Mouse (Mus musculus) E14TG2a.4 (cell line): ENCODE measurements around the gene Coro1c.

ENCODE experiments used
- H3K27me3 ChIP-seq: 2 replicates; pipeline ENCODE4 v1.6.1; 2014; ENCODE audit warnings: low read length, control low read depth; ENCODE audit not compliant: insufficient read depth
- H3K36me3 ChIP-seq: 2 replicates; pipeline ENCODE4 v1.6.1; 2014; ENCODE audit warnings: low read length, control low read depth; ENCODE audit not compliant: insufficient read depth
- H3K4me1 ChIP-seq: replicated peaks from 2 replicates; pipeline ENCODE4 v1.6.1; 2014; ENCODE audit warnings: low read depth, low read length, control low read depth
- H3K4me3 ChIP-seq: replicated peaks from 2 replicates; pipeline ENCODE4 v1.5.1; 2014; ENCODE audit warnings: mild to moderate bottlenecking, low read length
- H3K9me3 ChIP-seq: 2 replicates; pipeline ENCODE4 v1.6.1; 2014; ENCODE audit warnings: low read length, control low read depth
- CTCF ChIP-seq: conservative IDR thresholded peaks from 2 replicates; pipeline ENCODE4 v1.5.1; 2014; ENCODE audit warnings: low read length
- NANOG ChIP-seq: IDR thresholded peaks from 2 replicates; pipeline ENCODE4 v1.6.1; 2014; ENCODE audit warnings: borderline replicate concordance, low read length, mixed read lengths
- POU5F1 ChIP-seq: IDR thresholded peaks from 2 replicates; pipeline ENCODE4 v1.6.1; 2014; ENCODE audit warnings: low read length, borderline replicate concordance

Coro1c gene

DNA sequence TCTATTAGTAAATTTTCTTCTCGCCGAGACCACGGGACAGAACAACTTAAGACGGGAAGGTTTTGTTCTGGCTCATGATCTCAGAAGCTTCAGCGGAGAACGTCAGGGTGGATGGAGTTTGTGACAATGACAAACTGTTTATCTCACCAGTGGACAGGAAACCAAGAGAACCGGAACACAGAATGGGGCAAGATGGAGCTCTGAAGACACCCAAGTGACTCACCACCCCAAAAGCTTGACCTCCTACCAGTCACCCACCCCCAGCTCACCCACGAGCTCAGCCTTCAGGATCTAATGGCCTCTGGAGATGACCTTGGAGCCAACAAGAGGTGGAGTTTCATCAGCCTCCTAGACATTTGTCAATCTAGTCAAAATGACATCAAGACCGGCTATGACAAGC, 103.3 kb downstream of the Coro1c start:
- TF ChIP-seq NANOG = no peak
- TF ChIP-seq CTCF = no peak
- TF ChIP-seq POU5F1 = no peak
- peaks cover 16% of the 10 kb centered on the region for H3K4me1 ChIP-seq
- H3K27me3 ChIP-seq = peaks cover 4% of the 10 kb centered on the region; the same call in 1 of the 2 replicates
- H3K36me3 ChIP-seq = no peaks in the 10 kb centered on the region
- no peaks in the 10 kb centered on the region for H3K9me3 ChIP-seq
- H3K4me3 ChIP-seq = no peak overlapping the region

DNA sequence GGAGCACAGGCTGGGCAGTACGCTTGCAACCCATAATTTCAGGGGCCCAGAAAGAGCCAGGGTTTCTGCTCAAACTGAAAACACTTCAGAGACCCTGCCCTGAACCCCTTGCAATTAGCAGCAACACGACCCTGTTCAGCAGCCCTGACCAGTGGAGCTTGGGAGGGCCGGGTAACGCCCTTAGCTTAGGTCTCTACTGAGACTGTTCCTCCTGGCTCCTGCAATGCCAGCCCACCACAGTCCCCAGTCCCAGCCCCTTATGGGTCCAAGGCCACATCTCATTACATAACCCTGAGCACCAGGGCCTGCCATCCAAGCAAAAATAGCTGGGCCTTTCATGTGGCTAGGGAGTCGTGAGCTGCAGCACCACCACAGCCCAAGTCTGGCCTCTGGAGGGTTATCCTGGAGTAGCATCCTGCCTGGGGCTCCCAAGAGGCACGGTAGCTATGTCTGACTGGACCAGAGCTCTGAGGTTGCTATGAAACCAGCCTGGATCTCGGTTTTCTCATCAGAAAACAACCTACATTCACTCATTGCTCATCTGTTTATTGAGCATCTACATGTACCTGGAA, 104.1 kb downstream of the Coro1c start:
- H3K4me1 ChIP-seq = peaks cover 23% of the 10 kb centered on the region
- H3K9me3 ChIP-seq = no peaks in the 10 kb centered on the region
- no peaks in the 10 kb centered on the region for H3K36me3 ChIP-seq
- H3K27me3 ChIP-seq = peaks cover 5% of the 10 kb centered on the region
- H3K4me3 ChIP-seq = no peak overlapping the region
- TF ChIP-seq CTCF = no peak
- no peak for TF ChIP-seq POU5F1
- TF ChIP-seq NANOG = no peak

DNA sequence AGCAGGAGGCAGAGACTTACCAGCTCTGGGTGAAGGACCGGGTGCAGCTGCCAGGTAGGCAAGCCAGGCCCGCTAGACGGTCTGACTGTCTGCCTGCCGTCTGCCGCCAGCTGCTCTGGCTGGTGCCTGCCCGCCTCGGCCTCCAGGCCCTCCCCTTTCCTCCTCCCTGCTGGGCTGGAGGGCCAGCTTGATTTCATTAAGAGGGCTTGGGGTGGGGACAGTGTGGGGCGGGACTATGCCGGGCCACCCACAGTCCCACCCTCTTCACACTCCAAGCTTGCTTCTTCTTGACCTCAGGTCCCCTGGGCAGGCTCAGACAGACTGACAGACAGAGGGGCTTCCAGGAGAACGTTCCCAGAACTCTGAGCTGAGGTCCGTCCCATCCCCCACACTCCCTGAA, 108.3 kb downstream of the Coro1c start, which contains the start of gene Tmem119:
TSS of gene Tmem119 (minus strand) at position 237 of the 400 bp plus-strand sequence.
- H3K9me3 ChIP-seq = no peaks in the 10 kb centered on the region

DNA sequence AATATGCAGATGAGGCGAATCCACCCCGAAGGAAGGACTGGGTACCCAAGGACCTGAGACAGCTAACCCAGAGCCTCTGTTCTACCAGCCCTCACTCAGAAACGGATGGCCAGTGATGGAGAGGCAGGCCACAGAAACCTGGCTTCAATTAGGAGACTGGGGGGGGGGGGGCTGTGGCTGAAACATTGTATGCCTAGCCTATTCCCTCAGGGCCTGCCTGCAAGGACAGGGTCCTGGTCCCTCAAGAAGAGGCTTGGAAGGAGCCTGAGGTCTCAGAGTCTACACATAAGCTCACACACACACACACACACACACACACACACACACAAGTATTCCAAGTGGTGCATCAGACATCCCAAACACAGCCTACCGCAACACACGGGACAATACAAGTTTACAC, 108.9 kb downstream of the Coro1c start:
- Histone ChIP-seq H3K36me3 (no peaks in the 10 kb centered on the region), H3K27me3 (peaks cover 36% of the 10 kb centered on the region), H3K4me3 (no peak overlapping the region), H3K4me1 (peaks cover 53% of the 10 kb centered on the region), H3K9me3 (no peaks in the 10 kb centered on the region)
- no peak for TF ChIP-seq NANOG
- no peak for TF ChIP-seq POU5F1
- no peak for TF ChIP-seq CTCF

More for the DNA sequence above, 108.3 kb downstream of the Coro1c start, which contains the start of gene Tmem119:
- TF ChIP-seq CTCF = no peak
- TF ChIP-seq POU5F1 = no peak
- TF ChIP-seq NANOG = no peak
- Histone ChIP-seq H3K4me3 (peak within 1 kb of the TSS; percentile 23; the same call in 1 of the 2 replicates), H3K4me1 (peaks cover 49% of the 10 kb centered on the region), H3K27me3 (peaks cover 31% of the 10 kb centered on the region), H3K36me3 (no peaks in the 10 kb centered on the region)

DNA sequence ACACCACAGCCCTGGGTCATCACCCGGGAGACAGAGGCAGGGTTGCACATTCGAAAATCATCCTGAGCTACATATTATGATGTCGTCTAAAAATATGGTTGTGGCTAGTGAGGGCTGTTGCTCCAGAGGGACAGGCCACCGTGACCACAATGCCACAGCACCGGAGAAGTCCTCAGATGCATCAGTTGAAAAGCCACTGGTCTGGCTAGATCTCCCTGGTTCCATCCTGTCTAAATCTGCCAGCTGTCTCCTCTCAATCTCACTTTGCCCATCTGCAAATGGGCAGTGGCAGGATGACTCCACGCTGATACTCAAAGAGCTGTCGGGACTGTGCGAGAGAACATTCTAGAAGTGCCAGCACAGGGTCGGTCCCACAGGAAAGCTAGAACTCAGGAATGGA, 110.0 kb downstream of the Coro1c start:
- H3K36me3 ChIP-seq = no peaks in the 10 kb centered on the region
- TF ChIP-seq POU5F1 = no peak
- TF ChIP-seq NANOG = no peak
- no peak for TF ChIP-seq CTCF
- H3K9me3 ChIP-seq = no peaks in the 10 kb centered on the region
- H3K4me1 ChIP-seq = peaks cover 53% of the 10 kb centered on the region
- no peak overlapping the region for H3K4me3 ChIP-seq
- peaks cover 41% of the 10 kb centered on the region for H3K27me3 ChIP-seq

DNA sequence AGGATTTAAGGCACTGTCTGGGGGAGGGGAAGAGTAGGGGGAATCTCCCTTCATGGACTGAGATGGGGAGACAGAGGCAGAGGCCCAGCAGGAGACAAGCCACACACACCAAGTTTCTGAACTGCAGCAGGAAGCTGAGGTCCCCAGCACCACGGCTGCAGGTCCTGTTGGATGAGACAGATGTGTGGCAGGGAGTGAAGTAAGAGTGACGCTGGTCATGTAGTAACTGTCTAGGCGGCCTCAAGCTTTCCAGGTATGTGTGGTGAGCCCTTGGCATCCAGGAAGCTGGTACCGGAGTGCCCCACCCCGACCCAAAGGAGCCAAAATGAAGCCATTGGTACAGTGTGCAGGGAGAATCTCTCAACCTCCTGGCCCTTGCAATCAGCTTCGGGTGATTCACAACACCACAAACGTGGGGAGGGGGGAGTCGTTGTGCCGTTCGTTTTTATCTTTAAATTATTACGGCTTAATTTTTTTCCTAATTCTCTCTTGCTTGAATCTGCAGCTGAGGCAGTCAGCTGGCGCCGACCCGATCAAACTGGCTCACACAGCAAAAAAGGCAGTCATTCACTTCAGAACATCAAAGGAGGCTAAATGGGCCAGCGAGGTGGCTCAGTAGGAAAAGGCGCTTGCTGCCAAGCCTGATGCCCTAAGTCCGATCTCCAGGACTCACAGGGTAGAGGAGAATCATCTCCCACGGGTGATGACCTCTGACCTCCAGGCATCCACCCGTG, 111.2 kb downstream of the Coro1c start:
- H3K4me1 ChIP-seq = peaks cover 57% of the 10 kb centered on the region
- no peaks in the 10 kb centered on the region for H3K9me3 ChIP-seq
- H3K36me3 ChIP-seq = no peaks in the 10 kb centered on the region
- TF ChIP-seq POU5F1 (no peak), NANOG (no peak), CTCF (no peak)
- H3K4me3 ChIP-seq = peak overlapping the region; percentile 50
- H3K27me3 ChIP-seq = peaks cover 41% of the 10 kb centered on the region

DNA sequence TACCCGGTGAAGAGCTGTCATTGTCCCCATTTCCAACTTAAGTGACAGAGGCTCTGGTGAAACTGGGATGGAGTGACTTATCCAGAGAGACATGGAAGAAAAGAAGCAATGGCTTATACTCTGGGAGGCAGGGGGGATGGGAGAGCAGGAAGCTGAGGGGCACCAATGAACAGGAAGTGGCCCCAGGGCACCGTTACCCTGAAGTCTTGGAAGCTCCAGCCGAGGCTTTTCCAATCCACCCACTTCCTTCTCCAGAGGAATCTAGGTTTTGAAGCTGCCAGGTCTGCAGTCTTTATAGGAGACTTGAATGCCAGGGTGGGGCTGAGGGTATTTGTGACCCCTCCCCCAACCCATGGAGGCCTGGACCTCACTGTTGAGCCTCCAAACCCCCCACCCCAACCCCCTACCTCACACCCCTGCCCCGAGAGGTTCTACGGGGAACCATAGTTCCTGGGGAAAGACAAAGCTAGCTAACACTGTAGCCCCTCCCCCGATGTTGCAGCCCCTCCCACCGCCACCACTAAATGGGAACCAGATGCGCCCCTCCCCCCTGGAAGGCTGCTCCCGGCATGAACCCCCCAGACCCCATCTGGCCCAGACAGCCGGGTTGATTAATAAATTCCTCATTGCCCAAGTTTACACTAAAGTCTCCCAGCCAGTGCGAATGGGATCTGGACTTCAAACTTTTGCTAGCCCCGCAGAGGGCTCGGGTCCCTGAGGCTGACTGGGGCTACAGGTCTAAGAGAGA, 112.0 kb downstream of the Coro1c start:
- Histone ChIP-seq H3K27me3 (peaks cover 41% of the 10 kb centered on the region), H3K9me3 (no peaks in the 10 kb centered on the region), H3K4me1 (peaks cover 65% of the 10 kb centered on the region), H3K36me3 (no peaks in the 10 kb centered on the region), H3K4me3 (peak overlapping the region; percentile 50)
- TF ChIP-seq NANOG = no peak
- no peak for TF ChIP-seq POU5F1
- no peak for TF ChIP-seq CTCF
